Mouse (Mus musculus): ENCODE results near the gene Spata25. TPM values are rescaled to one million over a fixed set of nuclear protein-coding genes. Genes with fewer than 3 reads are reported as not detected.

Spata25 gene
- polyA plus RNA-seq, 1 experiment from 2014 or later: not detected

- WGBS: 81% methylated on average over 6 of the region's 6 CpGs
- Histone ChIP-seq H3K9ac (no peak overlapping the region), H3K4me1 (replicated peaks) (peaks cover 16% of the 10 kb centered on the region), H3K9me3 (no peaks in the 10 kb centered on the region), H3K36me3 (peaks cover 7% of the 10 kb centered on the region), H3K4me3 (replicated peaks) (no peak overlapping the region), H3K4me2 (replicated peaks) (no peak overlapping the region), H3K27ac (no peak overlapping the region), H3K27me3 (replicated peaks) (no peaks in the 10 kb centered on the region)
- no peak for ATAC-seq
These were observed 7.3 kb downstream of the Spata25 start for GRCm38 (mm10) chr2:164821060-164821459.

GRCm38 (mm10) chr2:164817703-164818102, 10.6 kb downstream of the Spata25 start:
- no peak overlapping the region for H3K4me2 ChIP-seq (replicated peaks)
- no peaks in the 10 kb centered on the region for H3K9me3 ChIP-seq
- no peaks in the 10 kb centered on the region for H3K36me3 ChIP-seq
- no peak; the same call in 1 of the 2 replicates for ATAC-seq
- H3K27me3 ChIP-seq (replicated peaks): no peaks in the 10 kb centered on the region
- no peak overlapping the region for H3K27ac ChIP-seq
- WGBS: 54% methylated on average over 5 of the region's 5 CpGs
- no peak overlapping the region for H3K4me3 ChIP-seq (replicated peaks)
- H3K4me1 ChIP-seq (replicated peaks): peaks cover 9% of the 10 kb centered on the region
- no peak overlapping the region for H3K9ac ChIP-seq

- no peaks in the 10 kb centered on the region for H3K9me3 ChIP-seq
- H3K4me1 ChIP-seq (replicated peaks): peaks cover 9% of the 10 kb centered on the region
- no peak overlapping the region for H3K4me3 ChIP-seq (replicated peaks)
- H3K36me3 ChIP-seq: no peaks in the 10 kb centered on the region
- WGBS: 70% methylated on average over 6 of the region's 6 CpGs
- ATAC-seq: no peak
- H3K9ac ChIP-seq: no peak overlapping the region
- H3K4me2 ChIP-seq (replicated peaks): no peak overlapping the region
- H3K27ac ChIP-seq: no peak overlapping the region
- no peaks in the 10 kb centered on the region for H3K27me3 ChIP-seq (replicated peaks)
These were observed 11.1 kb downstream of the Spata25 start for GRCm38 (mm10) chr2:164817206-164817605.

- ATAC-seq: no peak
- H3K9me3 ChIP-seq: no peaks in the 10 kb centered on the region
- H3K4me3 ChIP-seq (replicated peaks): no peak overlapping the region
- H3K4me1 ChIP-seq (replicated peaks): peaks cover 9% of the 10 kb centered on the region
- no peak overlapping the region for H3K4me2 ChIP-seq (replicated peaks)
- no peaks in the 10 kb centered on the region for H3K36me3 ChIP-seq
- H3K27ac ChIP-seq: no peak overlapping the region
- H3K9ac ChIP-seq: no peak overlapping the region
- 89% methylated on average over 8 of the region's 8 CpGs for WGBS
- H3K27me3 ChIP-seq (replicated peaks): no peaks in the 10 kb centered on the region
These were observed 12.5 kb downstream of the Spata25 start for GRCm38 (mm10) chr2:164815821-164816220.

- 86% methylated on average over 5 of the region's 5 CpGs for WGBS
- Histone ChIP-seq H3K27me3 (replicated peaks) (no peaks in the 10 kb centered on the region), H3K4me1 (replicated peaks) (peaks cover 9% of the 10 kb centered on the region), H3K27ac (no peak overlapping the region), H3K9me3 (no peaks in the 10 kb centered on the region), H3K36me3 (no peaks in the 10 kb centered on the region), H3K4me2 (replicated peaks) (no peak overlapping the region), H3K9ac (no peak overlapping the region), H3K4me3 (replicated peaks) (no peak overlapping the region)
- no peak for ATAC-seq
These were observed 13.0 kb downstream of the Spata25 start for GRCm38 (mm10) chr2:164815348-164815747.

GRCm38 (mm10) chr2:164813557-164813956, 14.8 kb downstream of the Spata25 start:
- ATAC-seq: peak; percentile 44; the same call in 1 of the 2 replicates
- no peaks in the 10 kb centered on the region for H3K9me3 ChIP-seq
- H3K27me3 ChIP-seq (replicated peaks): no peaks in the 10 kb centered on the region
- H3K27ac ChIP-seq: no peak overlapping the region
- no peak overlapping the region for H3K4me2 ChIP-seq (replicated peaks)
- WGBS: 47% methylated on average over 2 of the region's 2 CpGs
- peaks cover 9% of the 10 kb centered on the region for H3K4me1 ChIP-seq (replicated peaks)
- no peak overlapping the region for H3K9ac ChIP-seq
- H3K36me3 ChIP-seq: no peaks in the 10 kb centered on the region
- no peak overlapping the region for H3K4me3 ChIP-seq (replicated peaks)

GRCm38 (mm10) chr2:164806614-164807013, 21.7 kb downstream of the Spata25 start:
- peaks cover 15% of the 10 kb centered on the region for H3K4me1 ChIP-seq (replicated peaks)
- H3K27ac ChIP-seq: peak overlapping the region; percentile 18; the same call in 1 of the 2 replicates
- H3K4me2 ChIP-seq (replicated peaks): 0 out of 2 replicates have a peak overlapping the region, but pooled peaks have one; percentile 5
- H3K4me3 ChIP-seq (replicated peaks): no peak overlapping the region
- 62% methylated on average over 7 of the region's 7 CpGs for WGBS
- no peaks in the 10 kb centered on the region for H3K27me3 ChIP-seq (replicated peaks)
- H3K9ac ChIP-seq: no peak overlapping the region
- no peaks in the 10 kb centered on the region for H3K9me3 ChIP-seq
- ATAC-seq: no peak
- H3K36me3 ChIP-seq: no peaks in the 10 kb centered on the region

- under 1% methylated on average over 21 of the region's 21 CpGs for WGBS
- Histone ChIP-seq H3K4me1 (replicated peaks) (peaks cover 15% of the 10 kb centered on the region), H3K27ac (peak overlapping the region; percentile 83), H3K27me3 (replicated peaks) (no peaks in the 10 kb centered on the region), H3K4me3 (replicated peaks) (peak overlapping the region; percentile 65), H3K9me3 (no peaks in the 10 kb centered on the region), H3K4me2 (replicated peaks) (peak overlapping the region; percentile 65), H3K36me3 (0 out of 2 replicates have a peak, but pooled peaks cover 1% of the 10 kb centered on the region), H3K9ac (peak overlapping the region; percentile 70)
- peak; percentile 76 for ATAC-seq
These were observed 23.0 kb downstream of the Spata25 start for GRCm38 (mm10) chr2:164805332-164805718.

GRCm38 (mm10) chr2:164804533-164805331, 23.6 kb downstream of the Spata25 start, which contains the start of the genes Acot8 and Zswim3:
Gene Acot8, minus strand, starts transcription at chr2:164804882.
Gene Zswim3, plus strand, starts transcription at chr2:164805098.
- Histone ChIP-seq H3K4me2 (replicated peaks) (peak within 1 kb of the TSS; percentile 65), H3K27ac (peak within 1 kb of the TSS; percentile 83), H3K9ac (peak within 1 kb of the TSS; percentile 76), H3K36me3 (0 out of 2 replicates have a peak, but pooled peaks cover 4% of the 10 kb centered on the region), H3K4me1 (replicated peaks) (peaks cover 15% of the 10 kb centered on the region), H3K4me3 (replicated peaks) (peak within 1 kb of the TSS; percentile 65), H3K27me3 (replicated peaks) (no peaks in the 10 kb centered on the region), H3K9me3 (no peaks in the 10 kb centered on the region)
- ATAC-seq: peak; percentile 97
- under 1% methylated on average over 47 of the region's 47 CpGs for WGBS

GRCm38 (mm10) chr2:164803921-164804313, 24.4 kb downstream of the Spata25 start:
- peak overlapping the region; percentile 65 for H3K4me2 ChIP-seq (replicated peaks)
- no peak for ATAC-seq
- H3K9me3 ChIP-seq: no peaks in the 10 kb centered on the region
- peak overlapping the region; percentile 65 for H3K4me3 ChIP-seq (replicated peaks)
- peak overlapping the region; percentile 76 for H3K9ac ChIP-seq
- H3K27me3 ChIP-seq (replicated peaks): no peaks in the 10 kb centered on the region
- 45% methylated on average over 1 of the region's 1 CpGs for WGBS
- H3K4me1 ChIP-seq (replicated peaks): peaks cover 15% of the 10 kb centered on the region
- peak overlapping the region; percentile 23; the same call in 1 of the 2 replicates for H3K27ac ChIP-seq
- 0 out of 2 replicates have a peak, but pooled peaks cover 4% of the 10 kb centered on the region for H3K36me3 ChIP-seq

DNA sequence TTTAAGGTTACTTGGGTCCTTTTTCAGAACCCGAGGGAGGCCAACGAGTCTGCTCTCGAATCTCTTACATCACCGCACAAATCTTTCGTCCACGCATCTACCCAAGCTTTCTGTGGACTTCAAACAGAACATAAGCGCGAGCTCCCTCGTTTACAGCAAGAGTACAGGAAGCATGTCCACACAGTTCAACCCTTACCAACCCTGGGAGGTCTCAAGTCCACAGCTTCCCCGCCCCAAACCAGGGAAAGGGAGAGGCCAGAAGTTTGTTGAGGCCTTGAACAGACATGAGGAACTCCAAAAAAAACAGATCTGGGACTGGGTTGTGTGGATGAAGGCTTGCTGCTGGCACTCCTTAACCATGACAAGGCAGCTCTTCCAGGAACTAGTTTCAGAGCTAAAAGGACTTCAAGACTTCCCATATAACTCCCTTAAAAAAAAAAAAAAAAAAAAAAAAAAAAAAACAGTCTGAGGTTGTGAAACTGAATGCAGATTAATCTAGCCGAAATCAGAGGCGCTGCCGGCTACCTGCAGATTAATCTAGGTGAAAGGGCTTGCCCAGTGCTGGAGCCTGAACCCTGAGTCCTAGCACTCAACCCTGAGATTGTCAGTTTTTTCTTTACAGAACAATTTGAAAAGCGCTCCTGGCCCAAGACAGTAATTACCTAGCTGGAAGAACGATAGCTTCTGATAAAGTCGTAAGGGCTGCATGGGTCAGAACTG, 25.0 kb downstream of the Spata25 start:
- peak overlapping the region; percentile 23; the same call in 1 of the 2 replicates for H3K27ac ChIP-seq
- H3K4me3 ChIP-seq (replicated peaks): peak overlapping the region; percentile 65
- ATAC-seq: no peak
- H3K4me1 ChIP-seq (replicated peaks): peaks cover 15% of the 10 kb centered on the region
- H3K27me3 ChIP-seq (replicated peaks): no peaks in the 10 kb centered on the region
- no peaks in the 10 kb centered on the region for H3K9me3 ChIP-seq
- 81% methylated on average over 16 of the region's 16 CpGs for WGBS
- peak overlapping the region; percentile 76 for H3K9ac ChIP-seq
- H3K4me2 ChIP-seq (replicated peaks): peak overlapping the region; percentile 65
- 0 out of 2 replicates have a peak, but pooled peaks cover 4% of the 10 kb centered on the region for H3K36me3 ChIP-seq
